Comparison of ENCODE assay signal across 20 mouse cellular contexts in genomic region chr13:108714032-108714431, GRCm38 (mm10).
DNase-seq lines count a peak whose midpoint lies in the region; ATAC-seq and TF ChIP-seq lines count a peak whose summit lies in the region.
"Had no signal": no experiment of that assay in that cellular context is flagged by ENCODE, and none has a peak within 500 bp of the region (broad histone marks: within the 10 kb centered on the region; RNA-seq: fewer than 3 reads in every experiment).

No protein-coding gene starts in this region.

- H3K36me3 ChIP-seq in C2C12 (ENCODE audit: control insufficient read depth, insufficient read depth) = no peaks in the 10 kb centered on the region
- H3K36me3 ChIP-seq: embryonic facial prominence, embryonic 13.5 days; forebrain, embryonic 10.5 days; heart, embryonic 13.5 days; hindbrain, embryonic 13.5 days had no signal

- no peaks in the 10 kb centered on the region for H3K79me3 ChIP-seq in C2C12 (ENCODE audit: low read depth)

- peak; percentile 93 to 97 for ATAC-seq in hematopoietic stem cell, adult 5-6 weeks (replicated peaks in 1 of 2; ENCODE audit: insufficient read depth in 1 of 2, low FRiP score in 2 of 2, low TSS enrichment in 1 of 2, low read depth in 1 of 2, poor library complexity in 2 of 2, severe bottlenecking in 2 of 2)
- ATAC-seq: forebrain, embryonic 14.5 days; hindbrain, postnatal 0 days had no signal

- no peaks in the 10 kb centered on the region for H3K27me3 ChIP-seq in C2C12 (ENCODE audit: control insufficient read depth, insufficient read depth, insufficient read length)
- H3K27me3 ChIP-seq: embryonic facial prominence, embryonic 13.5 days; heart, embryonic 13.5 days; hindbrain, embryonic 13.5 days had no signal

- intact Hi-C loops in heart, postnatal 10 days (cut with DNase I) = no loop called here

- peak; percentile 20 for DNase-seq in c-Kit-positive CD71-negative TER-119-negative erythroid progenitor cells, embryonic 14.5 days (ENCODE audit: low read depth)
- DNase-seq in heart, postnatal 10 days = no peak
- no peak for DNase-seq in urinary bladder, postnatal 10 days (ENCODE audit: low spot score)
- no peak for DNase-seq in layer of hippocampus, postnatal 36 days
- DNase-seq: adrenal gland, adult 8-10 months; cerebellum, adult 11-12 months; cerebellum, adult 9-10 months; cerebellum, postnatal 25 days; gastrocnemius, postnatal 36 days; heart, adult 11 months; heart, postnatal 4 days; kidney, adult 11 months had no signal

- no peak for TF ChIP-seq CTCF in C2C12 (IDR thresholded peaks at IDR 0.05; ENCODE audit: control insufficient read depth, insufficient read depth, insufficient read length)

- H3K79me2 ChIP-seq in C2C12 (ENCODE audit: control insufficient read depth, insufficient read depth) = no peaks in the 10 kb centered on the region

- H3K4me3 ChIP-seq in C2C12 (ENCODE audit: insufficient read depth, poor library complexity, severe bottlenecking) = no peak overlapping the region
- H3K4me3 ChIP-seq: embryonic facial prominence, embryonic 13.5 days; forebrain, embryonic 10.5 days; heart, embryonic 13.5 days; hindbrain, embryonic 13.5 days had no signal

- no peak overlapping the region for H3ac ChIP-seq in C2C12 (ENCODE audit: control insufficient read depth, insufficient read length, low read depth)

TF ChIP-seq in C2C12, 6 proteins besides CTCF, POLR2A, EP300 and RAD21:
- no peak for TF ChIP-seq USF1 (IDR thresholded peaks at IDR 0.05; ENCODE audit: low read depth)
- peak; percentile 85 for TF ChIP-seq FOSL1 (IDR thresholded peaks at IDR 0.05; ENCODE audit: insufficient read depth, low read length, poor library complexity, severe bottlenecking)
- peak; percentile 20 for TF ChIP-seq MYOD1 (IDR thresholded peaks at IDR 0.05; ENCODE audit: control insufficient read depth, insufficient read length, low read depth)
- peak; percentile 41 for TF ChIP-seq MAX (IDR thresholded peaks at IDR 0.05)
